Mouse (Mus musculus) liver, embryonic 14.5 days (tissue): ENCODE measurements around the gene Gpi1.

Experiments used
- CTCF ChIP-seq: IDR thresholded peaks from 2 replicates; pipeline ENCODE4 v1.5.1; 2016; ENCODE audit warnings: antibody characterized with exemption, low read depth, control low read depth
- EP300 ChIP-seq: IDR thresholded peaks from 2 replicates; pipeline ENCODE4 v1.6.1; 2016; ENCODE audit warnings: antibody characterized with exemption, low read depth

DNA sequence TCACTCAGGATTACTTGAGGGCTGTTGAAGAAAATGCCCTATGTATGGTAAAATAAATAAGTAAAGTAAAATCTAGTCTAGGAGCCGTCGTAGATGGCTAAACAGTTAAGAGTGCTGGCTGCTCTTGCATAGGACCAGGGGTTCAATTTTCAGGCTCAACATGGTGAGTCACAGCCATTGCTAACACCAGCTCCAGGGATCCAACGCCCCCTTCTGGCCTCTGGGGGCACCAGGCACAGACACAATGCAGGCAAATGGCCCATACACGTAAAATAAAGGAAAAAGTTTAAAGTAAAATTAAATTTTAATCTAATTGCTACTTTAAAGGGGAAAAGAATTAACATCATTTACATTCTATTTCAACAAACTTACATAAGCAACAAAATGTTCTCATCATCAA, 63.3 kb downstream of the Gpi1 start:
- TF ChIP-seq EP300 (no peak), CTCF (peak; percentile 81)
